Mouse (Mus musculus): Measurements from ENCODE around the gene Il2. TPM values are rescaled to one million over a fixed set of nuclear protein-coding genes. Genes with fewer than 3 reads are reported as not detected.

Il2 gene
- polyA plus RNA-seq, 2 experiments, result 0.52 to 0.74 TPM

DNA sequence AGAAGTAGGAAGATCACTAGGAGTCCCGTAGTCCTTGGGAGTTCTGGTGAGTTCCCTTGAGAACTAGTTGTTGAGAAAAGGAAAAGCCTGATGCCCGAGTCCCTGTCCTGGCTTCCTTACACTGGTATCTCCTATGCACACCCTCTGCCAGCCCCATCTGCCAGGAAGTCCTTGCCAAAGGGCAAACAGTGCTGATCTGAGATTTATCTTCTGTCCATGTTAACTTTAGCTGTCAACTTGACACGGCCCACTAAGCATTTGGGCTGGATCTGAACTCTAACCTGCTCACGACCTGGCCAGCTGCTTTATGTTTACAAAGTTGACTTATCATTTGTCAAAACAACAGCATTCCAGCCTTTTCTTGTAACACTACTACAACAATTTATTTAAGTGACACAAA is 11.5 kb upstream of the Il2 start:
- no peak for ATAC-seq (ENCODE audit: low FRiP score, low read depth)
- Histone ChIP-seq H3K9ac (ENCODE audit: low read depth, low read length, severe bottlenecking) (no peak overlapping the region), H3K36me3 (ENCODE audit: control insufficient read depth, insufficient read depth, low read length) (no peaks in the 10 kb centered on the region), H3K27me3 (ENCODE audit: control insufficient read depth, insufficient read depth, low read length) (no peaks in the 10 kb centered on the region), H3K4me1 (ENCODE audit: control insufficient read depth, insufficient read depth, low read length) (no peaks in the 10 kb centered on the region), H3K4me3 (replicated peaks; ENCODE audit: low read length) (no peak overlapping the region), H3K27ac (replicated peaks; ENCODE audit: low read depth, low read length) (no peak overlapping the region), H3K9me3 (ENCODE audit: control insufficient read depth, low read length) (no peaks in the 10 kb centered on the region), H3K4me2 (replicated peaks; ENCODE audit: low read depth, low read length, severe bottlenecking) (no peak overlapping the region)
- TF ChIP-seq POLR2A (IDR thresholded peaks at IDR 0.05; ENCODE audit: borderline replicate concordance, extremely low read depth, insufficient read depth, insufficient read length), result no peak
- 74% methylated on average over 4 of the region's 4 CpGs for WGBS
- no peak for DNase-seq (ENCODE audit: low spot score)

DNA sequence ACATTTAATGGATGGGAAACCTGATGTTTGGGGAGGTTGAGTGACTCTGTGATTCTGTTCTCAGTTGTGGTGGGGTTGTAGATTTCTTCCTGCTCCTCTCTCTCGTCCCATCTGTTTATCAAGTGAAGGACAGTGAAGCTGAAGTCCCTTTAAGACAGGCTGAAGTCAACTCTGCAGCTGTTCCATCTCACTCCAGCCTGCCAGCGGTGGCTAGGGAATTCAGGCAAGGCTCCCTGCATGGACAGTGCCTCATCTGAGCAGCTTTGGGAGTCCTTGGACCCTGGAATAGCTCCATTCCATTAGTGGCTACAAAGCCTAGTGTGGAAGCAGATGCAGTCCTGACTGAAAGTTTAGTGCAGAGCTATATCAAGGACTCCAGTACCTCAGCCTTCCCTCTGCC is 3.3 kb upstream of the Il2 start:
- 50% methylated on average over 2 of the region's 2 CpGs for WGBS
- H3K9me3 ChIP-seq (ENCODE audit: control insufficient read depth, low read length), result no peaks in the 10 kb centered on the region
- no peak for TF ChIP-seq POLR2A (IDR thresholded peaks at IDR 0.05; ENCODE audit: borderline replicate concordance, extremely low read depth, insufficient read depth, insufficient read length)
- H3K27me3 ChIP-seq (ENCODE audit: control insufficient read depth, insufficient read depth, low read length), result no peaks in the 10 kb centered on the region
- H3K4me3 ChIP-seq (replicated peaks; ENCODE audit: low read length), result no peak overlapping the region
- no peak overlapping the region for H3K9ac ChIP-seq (ENCODE audit: low read depth, low read length, severe bottlenecking)
- H3K4me2 ChIP-seq (replicated peaks; ENCODE audit: low read depth, low read length, severe bottlenecking), result no peak overlapping the region
- H3K4me1 ChIP-seq (ENCODE audit: control insufficient read depth, insufficient read depth, low read length), result no peaks in the 10 kb centered on the region
- no peak for DNase-seq (ENCODE audit: low spot score)
- no peak overlapping the region for H3K27ac ChIP-seq (replicated peaks; ENCODE audit: low read depth, low read length)
- no peak for ATAC-seq (ENCODE audit: low FRiP score, low read depth)
- no peaks in the 10 kb centered on the region for H3K36me3 ChIP-seq (ENCODE audit: control insufficient read depth, insufficient read depth, low read length)

DNA sequence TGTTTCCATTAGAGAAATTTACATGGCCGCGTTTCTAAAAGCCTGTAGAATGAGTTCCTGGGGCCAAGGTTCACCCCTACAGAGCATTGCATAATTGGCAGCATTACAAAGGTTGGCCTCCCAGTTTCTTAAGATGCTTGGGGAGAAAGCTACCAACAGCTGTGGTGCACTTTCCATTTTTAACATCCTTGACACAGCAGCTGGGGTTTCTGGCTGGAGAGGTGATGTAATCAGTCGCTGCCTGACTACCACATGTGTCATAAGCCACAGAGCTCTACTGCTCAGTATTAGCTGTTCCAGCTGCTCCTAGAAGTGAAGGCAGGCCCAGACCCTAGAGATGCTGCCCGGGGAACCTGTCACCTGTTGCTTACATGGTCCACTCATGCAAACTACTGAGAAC is 2.5 kb upstream of the Il2 start:
- H3K27me3 ChIP-seq (ENCODE audit: control insufficient read depth, insufficient read depth, low read length), result no peaks in the 10 kb centered on the region
- WGBS, result 35% methylated on average over 4 of the region's 4 CpGs
- peak; percentile 93 for ATAC-seq (ENCODE audit: low FRiP score, low read depth)
- H3K4me3 ChIP-seq (replicated peaks; ENCODE audit: low read length), result no peak overlapping the region
- no peak overlapping the region for H3K4me2 ChIP-seq (replicated peaks; ENCODE audit: low read depth, low read length, severe bottlenecking)
- H3K9me3 ChIP-seq (ENCODE audit: control insufficient read depth, low read length), result no peaks in the 10 kb centered on the region
- peak; percentile 80 for DNase-seq (ENCODE audit: low spot score)
- no peak for TF ChIP-seq POLR2A (IDR thresholded peaks at IDR 0.05; ENCODE audit: borderline replicate concordance, extremely low read depth, insufficient read depth, insufficient read length)
- H3K9ac ChIP-seq (ENCODE audit: low read depth, low read length, severe bottlenecking), result no peak overlapping the region
- H3K4me1 ChIP-seq (ENCODE audit: control insufficient read depth, insufficient read depth, low read length), result no peaks in the 10 kb centered on the region
- no peak overlapping the region for H3K27ac ChIP-seq (replicated peaks; ENCODE audit: low read depth, low read length)
- H3K36me3 ChIP-seq (ENCODE audit: control insufficient read depth, insufficient read depth, low read length), result no peaks in the 10 kb centered on the region

DNA sequence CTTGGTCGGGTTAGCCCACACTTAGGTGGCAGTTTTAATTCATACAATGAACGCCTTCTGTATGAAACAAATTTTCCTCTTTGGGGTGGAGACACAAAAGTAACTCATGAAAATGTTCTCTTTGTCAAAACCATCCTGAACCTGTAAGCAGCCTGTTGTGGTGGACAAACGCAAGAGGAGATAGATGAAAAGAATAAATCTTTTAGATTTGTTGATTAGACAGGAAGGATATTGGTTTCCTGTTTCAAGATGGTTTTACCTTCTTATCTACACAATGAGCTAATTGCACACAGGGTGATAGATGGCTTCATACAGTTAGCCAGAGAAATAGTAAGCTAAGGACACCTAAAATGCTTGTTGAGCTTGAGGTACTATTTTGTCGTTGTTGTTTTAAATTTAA is 403 bp upstream of the Il2 start:
- Histone ChIP-seq H3K27ac (replicated peaks; ENCODE audit: low read depth, low read length) (no peak overlapping the region), H3K4me2 (replicated peaks; ENCODE audit: low read depth, low read length, severe bottlenecking) (no peak overlapping the region), H3K36me3 (ENCODE audit: control insufficient read depth, insufficient read depth, low read length) (no peaks in the 10 kb centered on the region), H3K9me3 (ENCODE audit: control insufficient read depth, low read length) (no peaks in the 10 kb centered on the region), H3K4me3 (replicated peaks; ENCODE audit: low read length) (no peak overlapping the region), H3K4me1 (ENCODE audit: control insufficient read depth, insufficient read depth, low read length) (no peaks in the 10 kb centered on the region), H3K9ac (ENCODE audit: low read depth, low read length, severe bottlenecking) (no peak overlapping the region), H3K27me3 (ENCODE audit: control insufficient read depth, insufficient read depth, low read length) (no peaks in the 10 kb centered on the region)
- 79% methylated on average over 4 of the region's 4 CpGs for WGBS
- no peak for ATAC-seq (ENCODE audit: low FRiP score, low read depth)
- no peak for DNase-seq (ENCODE audit: low spot score)
- TF ChIP-seq POLR2A (IDR thresholded peaks at IDR 0.05; ENCODE audit: borderline replicate concordance, extremely low read depth, insufficient read depth, insufficient read length), result no peak

DNA sequence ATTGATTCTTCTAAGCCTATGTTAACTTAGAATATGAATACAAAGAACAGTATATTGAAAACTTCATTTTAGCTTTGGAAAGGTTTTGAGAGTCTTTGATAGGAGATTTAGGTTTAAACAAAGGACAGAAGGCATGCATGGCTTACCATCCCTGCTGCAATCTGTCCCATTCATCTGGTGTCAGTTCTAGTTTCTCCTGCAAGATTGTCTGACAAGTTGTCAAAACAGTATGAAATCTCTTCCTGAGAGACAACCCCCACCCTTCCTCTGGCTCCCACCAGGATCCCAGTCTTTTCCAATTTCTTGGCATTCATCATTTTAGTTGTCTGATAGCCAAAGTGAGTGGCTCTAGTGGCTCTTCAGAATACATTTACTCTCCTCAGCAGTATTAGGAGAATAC is 35.0 kb downstream of the Il2 start:
- H3K27ac ChIP-seq (replicated peaks; ENCODE audit: low read depth, low read length), result no peak overlapping the region

DNA sequence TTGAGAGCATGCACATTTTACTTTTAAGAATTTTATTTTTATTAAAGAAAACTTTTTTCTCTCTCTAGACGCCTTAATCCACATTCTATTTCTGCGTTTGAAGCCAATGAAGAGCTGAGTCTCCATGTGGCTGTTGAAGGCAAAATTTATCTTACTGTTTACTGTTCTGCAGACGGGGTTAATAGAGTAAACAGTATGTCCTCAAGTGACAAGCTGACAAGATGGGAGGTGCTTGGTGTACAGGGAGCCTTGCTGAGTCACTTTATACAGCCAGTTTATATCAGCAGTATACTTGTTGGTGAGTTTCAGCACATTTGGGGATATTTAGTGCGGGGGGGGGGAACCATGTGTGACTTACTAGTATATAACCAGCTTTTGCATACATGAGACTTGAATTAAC is 40.9 kb downstream of the Il2 start:
- 74% methylated on average over 4 of the region's 4 CpGs for WGBS
- Histone ChIP-seq H3K27ac (replicated peaks; ENCODE audit: low read depth, low read length) (no peak overlapping the region), H3K27me3 (ENCODE audit: control insufficient read depth, insufficient read depth, low read length) (no peaks in the 10 kb centered on the region)

More for the DNA sequence above, 35.0 kb downstream of the Il2 start:
- H3K4me2 ChIP-seq (replicated peaks; ENCODE audit: low read depth, low read length, severe bottlenecking), result no peak overlapping the region
- H3K36me3 ChIP-seq (ENCODE audit: control insufficient read depth, insufficient read depth, low read length), result no peaks in the 10 kb centered on the region
- ATAC-seq (ENCODE audit: low FRiP score, low read depth) (no peak), DNase-seq (ENCODE audit: low spot score) (no peak)
- H3K27me3 ChIP-seq (ENCODE audit: control insufficient read depth, insufficient read depth, low read length), result no peaks in the 10 kb centered on the region
- no peak for TF ChIP-seq POLR2A (IDR thresholded peaks at IDR 0.05; ENCODE audit: borderline replicate concordance, extremely low read depth, insufficient read depth, insufficient read length)
- no peak overlapping the region for H3K4me3 ChIP-seq (replicated peaks; ENCODE audit: low read length)
- H3K4me1 ChIP-seq (ENCODE audit: control insufficient read depth, insufficient read depth, low read length), result no peaks in the 10 kb centered on the region
- H3K9me3 ChIP-seq (ENCODE audit: control insufficient read depth, low read length), result no peaks in the 10 kb centered on the region
- no peak overlapping the region for H3K9ac ChIP-seq (ENCODE audit: low read depth, low read length, severe bottlenecking)

More for the DNA sequence above, 40.9 kb downstream of the Il2 start:
- DNase-seq (ENCODE audit: low spot score) (no peak), ATAC-seq (ENCODE audit: low FRiP score, low read depth) (no peak)
- no peaks in the 10 kb centered on the region for H3K9me3 ChIP-seq (ENCODE audit: control insufficient read depth, low read length)
- H3K4me1 ChIP-seq (ENCODE audit: control insufficient read depth, insufficient read depth, low read length), result no peaks in the 10 kb centered on the region
- H3K36me3 ChIP-seq (ENCODE audit: control insufficient read depth, insufficient read depth, low read length), result no peaks in the 10 kb centered on the region
- H3K4me2 ChIP-seq (replicated peaks; ENCODE audit: low read depth, low read length, severe bottlenecking), result no peak overlapping the region
- no peak overlapping the region for H3K4me3 ChIP-seq (replicated peaks; ENCODE audit: low read length)
- no peak for TF ChIP-seq POLR2A (IDR thresholded peaks at IDR 0.05; ENCODE audit: borderline replicate concordance, extremely low read depth, insufficient read depth, insufficient read length)
- no peak overlapping the region for H3K9ac ChIP-seq (ENCODE audit: low read depth, low read length, severe bottlenecking)
